Mouse (Mus musculus) embryonic fibroblast, embryonic 13.5 days (primary cell): ENCODE data around the gene Pagr1a.

ENCODE experiments used
- CTCF ChIP-seq: IDR thresholded peaks from 2 replicates; pipeline ENCODE4 v1.5.1; 2011; ENCODE audit warnings: mild to moderate bottlenecking, control low read depth, low read length, moderate library complexity, borderline replicate concordance; ENCODE audit not compliant: insufficient read depth
- POLR2A ChIP-seq: IDR thresholded peaks from 2 replicates; pipeline ENCODE4 v1.6.1; 2011; ENCODE audit warnings: low read depth, mild to moderate bottlenecking, control low read depth, low read length, moderate library complexity

- TF ChIP-seq CTCF: no peak
- no peak for TF ChIP-seq POLR2A
Measured at GRCm38 (mm10) chr7:127009307-127010085, 7.7 kb downstream of the Pagr1a start.
